Comparison of ENCODE assay signal across 9 mouse cellular contexts in the genomic region with DNA sequence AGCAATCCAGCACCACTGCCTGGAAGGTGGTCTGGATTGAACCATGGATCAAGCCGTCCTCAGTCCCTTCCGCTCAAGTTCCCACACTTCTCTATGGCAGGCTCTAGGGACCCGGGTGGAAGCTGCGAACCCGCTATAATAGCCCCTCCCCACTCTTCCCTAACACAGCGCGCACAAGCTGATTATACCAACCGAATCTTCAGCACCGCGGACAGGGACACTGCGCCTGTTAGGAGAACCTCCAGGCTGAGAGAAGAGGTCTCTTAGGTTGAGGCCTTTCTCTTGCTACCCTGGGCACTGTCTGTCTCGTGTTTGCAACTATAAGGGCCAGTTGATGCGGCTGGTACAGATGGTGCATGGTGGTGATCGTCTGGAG. TPM values are rescaled to one million over a fixed set of nuclear protein-coding genes. Genes with fewer than 3 reads are reported as not detected.
A peak's percentile ranks its signal among the peaks of the same experiment; 100 is the strongest.
DNase-seq lines count a peak whose midpoint lies in the region; ATAC-seq lines count a peak whose summit lies in the region.
"Had no signal": no experiment of that assay in that cellular context is flagged by ENCODE, and none has a peak within 500 bp of the region (broad histone marks: within the 10 kb centered on the region; RNA-seq: fewer than 3 reads in every experiment).

No protein-coding gene starts in this region.

- H3K4me3 ChIP-seq in embryonic facial prominence, embryonic 10.5 days: peak overlapping the region; percentile 39
- H3K4me3 ChIP-seq in limb, embryonic 11.5 days (ENCODE audit: low read depth, low read length): no peak overlapping the region

- DNase-seq in CD4-positive, CD25-positive, alpha-beta regulatory T cell, adult 2 months (ENCODE audit: low read depth, low spot score): peak; percentile 61
- DNase-seq in NIH3T3 (ENCODE audit: low read depth): peak; percentile 89
- peak; percentile 88 for DNase-seq in embryonic facial prominence, embryonic 10.5 days (ENCODE audit: low spot score)
- DNase-seq in heart, postnatal 14 days: peak; percentile 78 to 83
- peak; percentile 94 for DNase-seq in limb, embryonic 11.5 days (ENCODE audit: low spot score)
- DNase-seq in naive thymus-derived CD4-positive, alpha-beta T cell, adult 2 months (ENCODE audit: low read depth): peak; percentile 41
- DNase-seq in urinary bladder, postnatal 36 days (ENCODE audit: low spot score in 2 of 2): peak; percentile 15 to 48

- no peak overlapping the region for H3K27ac ChIP-seq in embryonic facial prominence, embryonic 10.5 days (replicated peaks)
- no peak overlapping the region for H3K27ac ChIP-seq in limb, embryonic 11.5 days (replicated peaks; ENCODE audit: low read depth, low read length)

- no peaks in the 10 kb centered on the region for H3K36me3 ChIP-seq in embryonic facial prominence, embryonic 10.5 days (replicated peaks)
- H3K36me3 ChIP-seq in limb, embryonic 11.5 days (ENCODE audit: control insufficient read depth, insufficient read depth, low read length): no peaks in the 10 kb centered on the region

- H3K9ac ChIP-seq in limb, embryonic 11.5 days (ENCODE audit: low read length): no peak overlapping the region

- 1% methylated on average over 14 of the region's 14 CpGs for WGBS in embryonic facial prominence, embryonic 10.5 days
- WGBS in limb, embryonic 11.5 days: under 1% methylated on average over 14 of the region's 14 CpGs

- no peak for ATAC-seq in CD4-positive, CD25-positive, alpha-beta regulatory T cell, adult 4 months
- peak; percentile 52; the same call in 1 of the 2 replicates for ATAC-seq in limb, embryonic 11.5 days (ENCODE audit: insufficient number of reproducible peaks, low FRiP score, low TSS enrichment, low read depth)

- H3K4me2 ChIP-seq in limb, embryonic 11.5 days (ENCODE audit: low read depth, severe bottlenecking): peak overlapping the region; percentile 21; the same call in 1 of the 2 replicates

- no peaks in the 10 kb centered on the region for H3K9me3 ChIP-seq in embryonic facial prominence, embryonic 10.5 days
- H3K9me3 ChIP-seq in limb, embryonic 11.5 days (ENCODE audit: control insufficient read depth, low read length): no peaks in the 10 kb centered on the region

- intact Hi-C loops in heart, postnatal 14 days (cut with DNase I): no loop called here

- H3K4me1 ChIP-seq in embryonic facial prominence, embryonic 10.5 days: peaks cover 55% of the 10 kb centered on the region
- peaks cover 4% of the 10 kb centered on the region for H3K4me1 ChIP-seq in limb, embryonic 11.5 days (ENCODE audit: control insufficient read depth, insufficient read depth, low read length)

- H3K27me3 ChIP-seq in embryonic facial prominence, embryonic 10.5 days (replicated peaks; ENCODE audit: low read depth, poor library complexity, severe bottlenecking): peaks cover 80% of the 10 kb centered on the region
- H3K27me3 ChIP-seq in limb, embryonic 11.5 days (ENCODE audit: control insufficient read depth, insufficient read depth, low read length): peaks cover 60% of the 10 kb centered on the region

RNA-seq across cellular contexts. Expression of gene Syt6, which starts 1.3 kb away (rescaled TPM):
- not detected for polyA plus RNA-seq in CD4-positive, CD25-positive, alpha-beta regulatory T cell, adult 4 months (2017; shearing (Covaris generic))
- polyA plus RNA-seq in embryonic facial prominence, embryonic 10.5 days (2016; fragmentation: Nextera tagmentation; extraction: Ambion mirVana): 2.3 and 4.8 TPM in 2 replicates
- not detected for total RNA-seq in heart, postnatal 14 days (2021)
- 0.21 and 0.31 TPM in 2 replicates for polyA plus RNA-seq in limb, embryonic 11.5 days (2014; fragmentation: Nextera tagmentation; extraction: Ambion mirVana)
- polyA plus RNA-seq: liver, embryonic 16.5 days had no signal

Comparison
In these comparisons a context has a peak if more than half of its experiments do, and no peak if none do; other contexts are left out.
1. DNase-seq: peak in every context shown above with its lines; median percentile 94 in limb, embryonic 11.5 days; 89 in NIH3T3; 88 in embryonic facial prominence, embryonic 10.5 days; 80 in heart, postnatal 14 days; 61 in CD4-positive, CD25-positive, alpha-beta regulatory T cell, adult 2 months; 41 in naive thymus-derived CD4-positive, alpha-beta T cell, adult 2 months; 32 in urinary bladder, postnatal 36 days.